Mouse (Mus musculus) frontal cortex, postnatal 14 days (tissue): ENCODE measurements around the gene Gm10318.

ENCODE experiments used
- DNase-seq, 2 experiments: peaks; one replicate each; pipeline ENCODE4 v3.0.0; 2022; ENCODE audit warnings: low spot score in 2 of 2

Gene Gm10318

DNA sequence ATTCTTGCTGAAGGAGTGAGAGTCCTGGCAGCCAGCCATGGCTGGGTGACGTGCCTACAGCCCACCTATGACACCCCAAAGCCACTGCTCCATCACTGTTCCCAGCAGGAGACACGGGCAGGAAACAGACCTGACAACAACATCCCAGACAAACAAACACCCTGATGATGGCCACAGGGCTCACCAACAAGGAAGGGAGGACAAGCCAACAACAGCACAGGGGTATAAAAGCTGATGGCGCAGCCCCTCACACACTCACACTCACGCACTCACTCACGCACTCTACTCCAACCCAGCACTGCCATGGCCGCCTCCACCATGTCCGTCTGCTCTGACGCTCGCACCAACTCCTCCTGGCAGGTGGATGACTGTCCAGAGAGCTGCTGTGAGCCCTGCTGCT, at the start of gene Gm10318:
Gene Gm10318, plus strand, starts transcription at position 301 of the 400 bp plus-strand sequence.
- no peak for DNase-seq

DNA sequence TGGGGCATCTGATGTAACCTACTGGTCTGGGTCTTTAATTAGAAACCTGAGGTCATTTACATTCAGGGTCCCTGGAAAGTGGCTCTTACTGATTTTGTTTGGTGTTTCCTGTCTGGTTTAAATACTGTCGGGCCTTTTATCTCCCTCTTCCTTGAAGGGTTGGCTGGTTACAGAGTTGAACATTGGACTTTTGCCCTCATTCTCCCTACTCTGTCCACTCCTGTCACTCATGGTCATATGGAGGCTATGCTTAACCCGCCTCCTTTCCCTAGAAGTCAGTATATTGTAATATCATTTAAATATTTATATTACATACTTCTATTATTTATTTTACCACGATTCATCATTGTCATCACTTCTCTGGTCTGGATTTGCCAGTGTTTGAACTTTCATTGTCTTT, 48.6 kb upstream of the Gm10318 start:
- DNase-seq = no peak

DNA sequence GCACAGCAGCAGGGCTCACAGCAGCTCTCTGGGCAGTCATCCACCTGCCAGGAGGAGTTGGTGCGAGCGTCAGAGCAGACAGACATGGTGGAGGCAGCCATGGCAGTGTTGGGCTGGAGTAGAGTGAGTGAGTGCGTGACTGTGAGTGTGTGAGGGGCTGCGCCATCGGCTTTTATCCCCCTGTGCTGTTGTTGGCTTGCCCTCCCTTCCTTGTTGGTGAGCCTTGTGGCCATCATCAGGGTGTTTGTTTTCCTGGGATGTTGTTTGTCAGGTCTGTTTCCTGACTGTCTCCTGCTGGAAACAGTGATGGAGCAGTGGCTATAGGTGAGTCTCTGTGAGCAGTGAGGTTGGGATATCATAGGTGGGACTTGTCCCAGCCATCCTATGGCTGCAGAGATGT, 40.9 kb upstream of the Gm10318 start, which contains the start of gene Gm9507:
Gene Gm9507, minus strand, starts transcription at position 101 of the 400 bp plus-strand sequence.
- no peak for DNase-seq

DNA sequence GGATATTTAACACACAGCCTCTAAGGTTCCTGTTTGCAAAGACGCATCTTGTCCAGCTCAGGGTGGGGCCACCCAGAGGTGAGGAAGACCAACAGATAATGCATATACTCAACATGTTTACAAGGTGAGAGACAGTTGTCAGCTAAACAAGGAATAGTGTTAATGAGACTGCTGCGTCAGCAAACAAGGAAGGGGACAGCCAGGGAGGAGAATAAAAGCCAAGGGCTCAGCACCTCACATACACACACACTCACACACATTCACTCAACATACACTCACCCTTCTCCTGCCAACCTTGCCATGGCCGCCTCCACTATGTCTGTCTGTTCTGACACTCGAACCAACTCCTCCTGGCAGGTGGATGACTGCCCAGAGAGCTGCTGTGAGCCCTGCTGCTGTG, 38.3 kb upstream of the Gm10318 start, which contains the start of gene Gm2696:
Gene Gm2696, plus strand, starts transcription at position 301 of the 400 bp plus-strand sequence.
- no peak for DNase-seq

DNA sequence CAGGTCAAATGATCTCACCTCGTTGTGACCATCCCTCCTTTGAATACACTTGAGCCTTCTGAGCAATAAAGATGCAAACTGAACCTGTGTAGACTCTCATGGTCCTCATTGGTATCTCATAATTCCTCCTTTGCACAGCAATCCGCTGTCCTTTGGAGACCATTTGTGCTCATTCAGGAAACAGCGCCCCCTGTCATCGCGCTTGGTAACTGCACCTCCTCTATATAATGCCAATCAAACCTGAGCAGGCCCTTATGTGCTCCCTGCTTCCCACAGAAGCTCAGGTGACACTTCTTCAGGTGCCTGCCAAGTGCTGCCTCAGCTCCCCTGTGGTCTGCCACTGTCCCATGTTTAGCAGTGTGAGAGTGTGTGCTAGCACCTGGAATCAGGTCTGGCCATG, 37.1 kb upstream of the Gm10318 start:
- no peak for DNase-seq

DNA sequence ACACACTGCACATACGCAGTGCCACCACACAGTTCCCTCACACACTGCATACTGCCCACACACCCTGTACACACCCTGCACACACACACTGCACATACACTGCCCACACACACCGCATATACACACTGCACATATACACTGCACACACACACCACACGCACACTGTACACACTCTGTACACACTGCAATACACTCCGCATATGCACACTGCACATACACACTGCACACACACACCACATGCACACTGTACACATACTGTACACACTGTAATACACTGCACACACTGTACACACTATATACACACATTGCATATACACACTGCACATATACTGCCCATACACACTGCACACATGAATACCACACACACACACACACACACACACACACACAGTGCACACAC, 34.1 kb upstream of the Gm10318 start:
- no peak for DNase-seq

DNA sequence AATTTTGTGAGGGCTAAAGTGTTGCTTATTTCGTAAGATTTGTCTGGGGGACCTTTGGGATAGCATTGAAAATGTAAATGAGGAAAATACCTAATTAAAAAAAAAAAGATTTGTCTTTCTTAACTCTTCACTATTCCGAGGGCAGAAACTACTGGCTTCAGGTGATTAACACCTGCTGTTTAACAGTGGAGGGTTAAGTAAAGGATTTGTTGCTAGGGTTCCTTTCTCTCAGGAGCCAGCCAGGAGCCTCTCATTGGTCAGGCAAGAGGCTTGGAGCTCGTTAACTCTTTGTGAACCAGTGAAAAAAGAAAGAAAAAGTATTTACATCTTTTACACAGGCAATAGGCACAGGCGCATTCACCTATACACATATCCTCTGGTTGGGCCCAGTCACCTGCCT, 33.5 kb upstream of the Gm10318 start:
- no peak for DNase-seq

DNA sequence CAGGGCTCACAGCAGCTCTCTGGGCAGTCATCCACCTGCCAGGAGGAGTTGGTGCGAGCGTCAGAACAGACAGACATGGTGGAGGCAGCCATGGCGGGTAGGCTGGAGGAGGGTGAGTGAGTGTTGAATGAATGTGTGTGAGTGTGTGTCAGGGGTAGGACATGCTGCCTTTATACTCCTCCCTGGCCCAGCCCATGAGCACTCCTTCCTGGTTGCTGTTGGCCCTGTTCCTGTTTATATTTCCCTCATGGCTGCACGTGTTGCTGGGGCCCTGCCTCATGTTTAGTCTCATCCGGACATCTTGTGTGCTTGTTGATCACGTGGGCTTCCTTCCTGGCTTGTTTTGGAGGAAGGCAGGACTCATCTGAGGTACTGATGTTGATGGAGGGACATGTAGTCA, 25.7 kb upstream of the Gm10318 start, which contains the start of gene Krtap10-4:
Gene Krtap10-4, minus strand, starts transcription at position 145 of the 400 bp plus-strand sequence.
- no peak for DNase-seq

DNA sequence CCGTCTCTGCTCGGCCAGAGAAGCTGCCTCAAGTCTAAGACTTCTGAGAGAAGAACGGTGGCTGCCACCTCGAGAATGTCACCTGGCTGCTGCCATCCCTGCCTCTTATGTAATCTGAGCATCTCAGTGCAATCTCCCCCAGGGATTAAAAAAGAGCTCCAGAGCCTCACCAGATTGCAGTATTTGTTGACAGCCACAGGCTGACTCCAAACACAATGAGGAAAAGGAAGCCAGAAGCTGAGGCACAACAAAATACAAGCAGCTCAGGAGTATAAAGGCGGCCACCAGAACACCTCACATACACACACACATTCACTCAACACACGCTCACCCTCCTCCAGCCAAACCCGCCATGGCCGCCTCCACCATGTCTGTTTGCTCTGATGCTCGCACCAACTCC, 17.0 kb upstream of the Gm10318 start, which contains the start of gene Krtap10-10:
Gene Krtap10-10, plus strand, starts transcription at position 301 of the 400 bp plus-strand sequence.
- DNase-seq = no peak

DNA sequence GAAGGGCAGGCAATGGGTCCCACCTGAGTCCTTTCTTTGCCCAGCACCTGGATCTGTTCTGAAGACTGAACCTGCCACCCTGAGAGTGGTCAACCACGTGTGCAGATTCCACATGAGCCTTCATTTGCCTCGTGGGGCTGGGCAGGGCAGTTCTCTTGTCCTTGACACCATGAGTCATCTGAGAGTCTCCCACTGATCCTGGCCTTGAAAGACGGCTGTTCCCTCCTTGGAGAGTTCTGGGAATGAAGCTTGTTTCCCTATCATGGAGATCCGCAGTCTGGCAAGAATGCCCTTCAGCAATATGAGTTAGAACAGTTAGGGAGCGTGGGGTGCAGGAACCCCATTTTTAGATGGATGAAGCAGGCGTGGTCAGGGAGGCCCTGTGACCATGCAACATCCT, 13.7 kb upstream of the Gm10318 start:
- DNase-seq = no peak

DNA sequence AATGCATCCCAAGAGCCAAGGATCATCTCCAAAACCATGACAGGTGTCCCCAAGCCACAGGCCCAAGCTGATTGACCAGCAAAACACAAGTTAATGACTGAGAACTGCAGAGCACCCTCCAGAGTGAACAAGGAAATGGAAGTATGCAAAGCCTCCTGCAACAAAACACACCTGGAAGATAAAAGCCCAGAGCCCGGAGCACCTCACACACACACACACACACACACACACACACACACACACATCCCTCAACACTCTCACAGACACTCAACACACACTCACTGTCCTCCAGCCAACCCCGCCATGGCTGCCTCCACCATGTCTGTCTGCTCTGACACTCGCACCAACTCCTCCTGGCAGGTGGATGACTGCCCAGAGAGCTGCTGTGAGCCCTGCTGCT, 6.2 kb upstream of the Gm10318 start, which contains the start of gene Gm36176:
Gene Gm36176, plus strand, starts transcription at position 301 of the 400 bp plus-strand sequence.
- DNase-seq = no peak

DNA sequence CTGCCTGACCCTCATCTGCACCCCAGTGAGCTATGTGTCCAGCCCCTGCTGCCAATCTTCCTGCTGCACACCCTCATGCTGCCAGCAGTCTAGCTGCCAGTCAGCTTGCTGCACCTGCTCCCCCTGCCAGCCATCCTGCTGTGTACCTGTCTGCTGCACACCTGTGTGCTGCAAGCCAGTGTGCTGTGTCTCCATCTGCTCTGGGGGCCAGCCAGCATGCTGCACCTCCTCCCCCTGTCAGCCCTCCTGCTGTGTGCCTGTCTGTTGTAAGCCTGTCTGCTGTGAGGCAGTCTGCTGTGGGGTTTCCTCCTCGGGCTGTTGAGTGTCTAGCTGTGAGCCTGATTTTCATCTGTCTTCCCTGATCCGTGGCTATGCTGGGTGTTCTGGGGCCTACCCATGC, 5.7 kb upstream of the Gm10318 start:
- no peak for DNase-seq

DNA sequence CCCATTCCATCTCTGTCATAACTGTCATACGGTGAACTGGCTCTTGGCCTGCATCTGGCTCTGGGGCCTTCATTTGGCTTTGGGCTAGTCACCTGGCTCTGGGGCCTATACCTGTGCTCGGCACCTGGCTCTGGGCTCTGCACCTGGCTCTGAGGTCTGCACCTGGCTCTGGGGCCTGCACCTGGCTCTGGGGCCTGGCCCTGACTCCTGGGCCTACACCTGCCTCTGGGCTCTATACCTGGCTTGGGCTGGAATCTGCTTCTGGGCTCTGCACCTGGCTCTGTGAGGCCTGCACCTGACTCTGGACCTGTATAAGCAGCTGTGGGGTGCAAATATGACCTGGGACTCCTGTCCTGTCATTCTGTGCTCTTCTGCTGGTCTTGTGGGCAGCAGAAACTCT, 5.1 kb upstream of the Gm10318 start:
- no peak for DNase-seq

DNA sequence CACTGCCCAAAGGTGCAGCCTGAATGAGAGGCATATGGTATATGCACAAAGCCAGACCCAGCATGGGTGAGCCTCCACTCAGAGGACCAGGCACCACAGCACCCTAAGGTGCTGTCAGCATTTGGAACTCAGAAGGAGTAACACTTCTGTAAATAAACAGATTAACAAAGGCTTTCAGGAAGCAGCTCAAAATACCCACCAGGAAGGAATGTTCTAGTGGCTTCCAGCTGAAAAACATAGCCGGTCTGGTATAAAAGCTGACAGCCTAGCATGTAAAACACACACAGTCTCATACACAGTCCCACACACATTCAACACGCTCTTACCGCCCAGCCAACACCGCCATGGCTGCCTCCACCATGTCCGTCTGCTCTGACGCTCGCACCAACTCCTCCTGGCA, 9.0 kb downstream of the Gm10318 start, which contains the start of gene Gm3285:
Gene Gm3285, plus strand, starts transcription at position 301 of the 400 bp plus-strand sequence.
- DNase-seq = no peak

DNA sequence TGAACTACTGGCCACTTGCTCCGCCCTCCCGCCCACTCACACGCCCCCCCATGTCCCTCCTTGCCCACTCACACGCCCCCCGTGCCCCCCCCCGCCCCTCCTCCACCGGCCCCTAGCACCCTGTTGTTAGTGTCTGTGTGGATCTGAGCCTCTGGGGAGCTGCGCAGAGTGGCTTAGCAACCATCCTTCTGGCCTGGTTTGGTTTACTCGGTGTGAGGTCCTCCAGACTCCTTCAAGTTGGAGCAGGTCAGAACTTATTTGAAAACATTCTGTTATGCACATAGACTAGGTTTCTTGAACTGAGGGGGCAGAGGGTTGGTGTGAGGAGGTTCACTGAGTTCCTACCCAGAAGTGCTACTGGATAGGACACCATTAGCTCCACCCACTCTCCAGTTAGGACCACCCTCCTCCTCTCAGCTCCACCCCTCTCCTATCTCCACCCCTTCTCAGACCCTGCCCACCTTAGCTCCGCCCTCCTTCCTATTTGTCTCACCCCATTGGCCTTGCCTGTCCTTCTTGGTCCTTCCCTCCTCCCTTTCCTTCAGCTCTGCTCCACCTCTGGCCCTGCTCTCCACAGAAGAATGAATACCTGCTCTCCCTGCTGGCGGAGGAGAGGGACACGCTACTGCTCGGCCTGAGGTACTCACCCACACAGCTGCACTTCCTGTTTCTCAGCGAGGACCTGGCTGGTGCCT, 11.6 kb downstream of the Gm10318 start:
- no peak for DNase-seq

DNA sequence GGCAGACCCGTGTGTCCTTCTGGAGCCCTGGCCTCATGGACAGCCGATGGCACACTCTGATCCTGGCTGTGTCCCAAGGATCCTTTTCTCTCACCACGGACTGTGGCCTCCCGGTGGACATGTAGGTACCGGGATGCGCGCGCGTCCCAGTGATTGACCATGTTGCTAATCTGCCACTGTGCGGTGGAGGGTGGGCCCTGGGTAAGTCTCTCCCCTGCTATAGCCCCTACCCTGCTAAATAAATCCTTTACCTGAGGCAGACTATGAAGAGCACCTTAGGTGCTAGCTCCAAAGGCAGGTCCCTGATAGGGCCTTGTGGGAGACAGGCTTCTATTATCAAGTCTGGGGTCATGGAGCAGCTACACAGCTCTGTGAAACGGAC, 12.1 kb downstream of the Gm10318 start:
- no peak for DNase-seq

DNA sequence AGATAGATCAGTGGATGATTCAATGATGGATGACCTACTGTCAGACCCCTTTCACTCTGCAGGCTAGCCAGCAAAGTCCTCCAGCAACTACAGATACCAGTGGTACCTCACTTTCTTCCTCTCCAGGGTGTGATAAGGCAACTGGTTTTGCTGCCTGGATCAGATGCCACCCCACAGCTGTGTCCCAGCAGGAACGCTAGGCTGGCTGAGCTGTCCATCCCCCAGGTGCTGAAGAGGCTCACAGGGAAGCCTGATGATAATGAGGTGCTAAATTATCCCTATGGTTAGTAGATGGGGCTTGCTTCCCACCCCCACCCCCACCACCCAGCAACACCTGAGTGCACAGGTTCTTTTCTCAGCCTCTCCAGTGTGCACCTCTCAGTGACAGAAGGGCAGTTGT, 14.9 kb downstream of the Gm10318 start:
- no peak for DNase-seq

DNA sequence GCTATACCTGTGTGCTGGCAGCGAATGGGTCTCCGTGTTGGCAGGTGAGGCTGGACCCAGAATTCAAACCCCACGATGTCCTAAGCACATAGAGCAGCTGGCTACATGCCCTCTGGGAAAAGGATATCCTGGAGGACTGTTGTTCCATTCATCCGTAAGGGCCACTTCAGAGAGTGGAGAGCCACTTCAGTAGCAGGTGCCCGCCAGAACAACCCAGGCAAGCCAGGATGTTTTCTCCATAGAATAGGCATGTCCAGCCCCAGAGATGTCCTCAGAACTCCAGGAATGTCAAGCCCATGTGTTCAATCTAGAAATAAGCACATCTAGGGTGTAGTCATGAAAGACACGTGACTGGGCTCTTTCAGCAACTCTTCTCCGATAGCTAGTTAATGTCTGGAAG, 17.0 kb downstream of the Gm10318 start:
- DNase-seq = no peak

DNA sequence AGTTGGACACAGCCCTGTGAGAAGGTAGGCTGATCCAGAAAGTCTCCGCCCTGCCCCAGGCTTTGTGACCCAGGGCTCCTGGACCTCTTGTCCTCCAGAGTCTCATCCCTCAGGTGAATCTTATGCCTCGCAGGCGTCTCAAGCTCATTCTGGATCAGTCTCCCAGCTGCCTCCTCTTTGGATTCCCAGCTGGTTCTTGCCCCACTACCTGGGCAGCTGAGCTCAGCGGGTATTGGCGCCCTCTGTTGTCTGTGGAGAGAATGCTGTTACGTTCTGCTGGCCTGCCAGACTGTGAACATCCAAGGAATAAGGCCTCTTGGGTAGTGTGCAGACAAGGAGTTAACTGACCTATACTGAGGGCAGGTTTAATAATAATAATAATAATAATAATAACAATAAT, 26.3 kb downstream of the Gm10318 start:
- DNase-seq = peak in 1 of 2 experiments; percentile 29

DNA sequence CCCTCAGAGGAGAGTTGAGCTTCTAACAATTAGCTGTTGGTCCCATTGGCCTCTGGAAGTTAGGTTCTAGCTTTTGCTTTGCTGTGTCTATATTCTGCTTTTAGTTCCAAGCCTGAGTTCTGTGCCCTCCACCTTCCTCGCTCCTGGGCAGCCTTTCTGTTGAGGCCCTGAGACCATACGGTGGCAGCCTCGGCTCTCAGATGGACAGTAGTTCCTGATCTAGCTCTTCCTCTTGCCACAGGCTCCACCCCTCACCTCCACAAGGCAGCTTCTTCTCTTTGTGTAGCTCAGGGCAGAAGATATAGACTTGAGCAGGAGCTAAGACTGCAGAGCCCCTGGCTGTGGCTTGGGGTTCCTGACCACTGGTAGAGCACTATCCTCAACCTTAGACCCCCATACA, 27.6 kb downstream of the Gm10318 start:
- no peak for DNase-seq

DNA sequence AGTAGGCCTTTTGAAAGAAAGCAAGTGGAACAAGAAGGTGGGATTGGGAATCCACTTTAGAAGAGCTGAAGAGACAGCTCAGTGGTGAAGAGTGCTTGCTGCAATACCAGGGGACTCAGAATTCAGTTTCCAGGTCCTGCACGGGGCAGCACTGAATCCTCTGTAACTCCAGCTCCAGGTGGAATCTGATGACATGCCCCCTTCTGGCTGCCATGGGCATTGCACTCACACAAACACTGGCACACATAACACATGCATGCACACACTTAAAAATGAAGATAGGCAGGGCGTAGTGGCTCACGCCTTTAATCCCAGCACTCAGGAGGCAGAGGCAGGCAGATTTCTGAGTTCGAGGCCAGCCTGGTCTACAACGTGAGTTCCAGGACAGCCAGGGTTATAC, 29.9 kb downstream of the Gm10318 start:
- no peak for DNase-seq

DNA sequence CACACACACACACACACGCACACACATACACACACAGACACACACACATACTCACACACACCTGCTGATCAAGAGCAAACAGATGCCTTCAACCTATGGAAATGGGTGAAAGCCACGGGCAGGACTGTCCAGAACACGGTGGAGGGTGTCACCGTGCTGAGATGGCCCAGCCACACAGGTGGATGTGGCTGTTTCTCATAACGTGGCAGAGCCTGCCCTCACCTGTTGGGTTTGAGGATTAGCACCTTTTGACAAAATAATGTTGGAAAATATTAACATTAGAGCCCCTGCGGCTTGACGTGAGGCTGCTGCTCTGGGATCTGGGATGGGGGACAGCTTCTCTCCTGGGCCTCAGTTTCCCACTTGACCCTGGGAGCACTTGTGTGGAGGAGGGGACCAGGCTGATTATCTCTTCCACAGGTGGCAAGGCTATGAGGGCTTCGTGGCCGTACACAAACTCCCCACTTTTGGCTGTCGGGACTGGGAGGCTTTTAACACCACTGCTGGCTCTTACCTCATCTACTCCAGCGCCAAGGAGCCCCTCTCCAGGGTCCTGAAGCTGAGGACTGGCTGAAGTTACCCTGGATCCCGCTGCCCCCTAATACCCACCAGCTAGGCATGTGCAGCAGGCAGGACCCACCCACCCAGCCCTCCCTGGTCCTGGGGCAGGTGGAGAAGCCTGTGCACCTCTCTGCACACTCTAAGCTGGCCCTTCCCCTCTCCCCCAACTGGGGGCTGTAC, 33.5 kb downstream of the Gm10318 start:
- no peak for DNase-seq

DNA sequence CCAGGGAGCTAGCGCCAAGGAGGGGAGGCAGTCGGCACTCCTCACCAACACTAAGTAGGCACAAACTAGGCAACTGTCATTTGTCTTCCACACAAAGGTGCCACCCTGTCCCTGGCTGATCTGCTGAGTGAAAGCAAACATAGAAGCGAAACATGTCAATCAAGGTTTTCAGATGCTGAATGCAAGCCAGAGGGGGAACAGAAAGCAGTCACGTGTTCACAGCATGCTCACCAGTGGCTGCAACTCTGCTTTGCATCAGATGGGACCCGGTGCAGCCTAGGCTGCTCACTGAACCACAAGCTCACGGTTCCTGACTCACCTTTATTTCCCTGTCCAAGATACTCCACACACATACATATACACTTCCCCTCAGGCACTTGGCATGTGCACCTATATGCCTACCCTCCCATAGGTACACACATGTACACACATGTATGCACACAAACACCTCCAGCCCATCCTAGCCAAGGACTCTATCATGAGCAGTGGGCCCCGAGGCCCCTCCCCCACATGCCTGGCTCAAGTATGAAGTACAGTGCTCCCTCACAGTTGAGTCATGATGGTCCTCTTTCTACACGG, 38.4 kb downstream of the Gm10318 start:
- DNase-seq = no peak
